8 mouse cellular contexts compared by ENCODE assay signal in the genomic region with DNA sequence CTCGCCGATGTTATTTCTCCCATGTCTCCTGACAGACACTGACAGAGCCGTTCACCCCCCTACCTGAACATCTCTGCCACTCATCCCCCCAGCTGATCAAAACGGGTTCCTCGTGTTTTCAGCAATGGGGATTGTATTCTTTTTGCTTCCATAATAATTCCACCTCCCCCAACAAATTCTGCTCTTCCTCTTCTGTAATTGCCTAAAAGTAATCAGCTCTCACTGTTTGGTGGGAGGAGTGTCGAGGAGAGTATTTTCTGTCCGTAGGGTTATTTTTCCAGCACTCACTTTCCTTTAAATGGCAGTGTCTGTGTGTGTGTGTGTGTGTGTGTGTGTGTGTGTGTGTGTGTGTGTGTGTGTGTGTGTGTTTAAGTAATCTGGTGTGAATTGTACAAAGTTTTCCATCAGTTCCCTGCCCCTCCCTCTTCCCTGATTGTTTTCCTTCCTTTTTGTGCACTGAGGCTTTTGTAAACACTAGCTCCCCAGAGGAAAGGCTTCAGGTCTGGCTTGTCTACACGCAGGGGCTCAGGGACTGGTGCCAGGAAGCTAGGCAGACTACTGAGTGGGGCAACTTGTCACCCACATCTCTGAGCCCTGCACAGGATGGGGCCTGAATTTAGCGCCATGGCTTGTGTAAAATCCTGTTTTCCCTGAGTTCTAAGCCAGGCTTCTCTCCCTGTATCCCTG. TPM values are rescaled to one million over a fixed set of nuclear protein-coding genes. Genes with fewer than 3 reads are reported as not detected.
DNase-seq lines count a peak whose midpoint lies in the region; ATAC-seq and TF ChIP-seq lines count a peak whose summit lies in the region.

No protein-coding gene starts in this region.

- peaks cover 3% of the 10 kb centered on the region; the same call in 1 of the 2 replicates for H3K4me1 ChIP-seq in forebrain, postnatal 0 days (ENCODE audit: insufficient read depth)
- H3K4me1 ChIP-seq in liver, postnatal 0 days (ENCODE audit: insufficient read depth), result peaks cover 63% of the 10 kb centered on the region
- H3K4me1 ChIP-seq in small intestine, adult 2 months (ENCODE audit: control insufficient read depth, insufficient read depth, insufficient read length, low read length), result peaks cover 31% of the 10 kb centered on the region

- TF ChIP-seq CTCF in forebrain, postnatal 0 days (IDR thresholded peaks at IDR 0.05; ENCODE audit: low read depth), result no peak
- no peak for TF ChIP-seq CTCF in liver, postnatal 0 days (IDR thresholded peaks at IDR 0.05; ENCODE audit: low read depth)
- no peak for TF ChIP-seq CTCF in small intestine, adult 2 months (IDR thresholded peaks at IDR 0.05; ENCODE audit: extremely low read depth, insufficient read length, insufficient replicate concordance, low read depth, low read length)

- WGBS in forebrain, postnatal 0 days, result 2% methylated on average over 9 of the region's 9 CpGs
- 3% methylated on average over 9 of the region's 9 CpGs for WGBS in liver, postnatal 0 days (ENCODE audit: insufficient replicate concordance)
- 11% methylated on average over 9 of the region's 9 CpGs for WGBS in small intestine, adult 2 months

- H3K4me3 ChIP-seq in forebrain, postnatal 0 days (ENCODE audit: low read depth, low read length), result peak overlapping the region; percentile 88
- peak overlapping the region; percentile 79 for H3K4me3 ChIP-seq in liver, postnatal 0 days (ENCODE audit: low read depth, low read length)
- peak overlapping the region; percentile 57 for H3K4me3 ChIP-seq in small intestine, adult 2 months (ENCODE audit: low read depth, low read length)

- TF ChIP-seq POLR2A in small intestine, adult 2 months (IDR thresholded peaks at IDR 0.05; ENCODE audit: low read depth, low read length), result no peak

- H3K27me3 ChIP-seq in forebrain, postnatal 0 days (ENCODE audit: insufficient read depth, low read length), result no peaks in the 10 kb centered on the region
- no peaks in the 10 kb centered on the region for H3K27me3 ChIP-seq in liver, postnatal 0 days (ENCODE audit: insufficient read depth, low read length)
- H3K27me3 ChIP-seq in small intestine, adult 2 months (ENCODE audit: control insufficient read depth, insufficient read depth, low read length), result no peaks in the 10 kb centered on the region

- H3K4me2 ChIP-seq in forebrain, postnatal 0 days (ENCODE audit: low read depth), result peak overlapping the region; percentile 80
- H3K4me2 ChIP-seq in liver, postnatal 0 days (ENCODE audit: low read depth, low read length), result peak overlapping the region; percentile 67

- H3K9ac ChIP-seq in forebrain, postnatal 0 days, result peak overlapping the region; percentile 82
- H3K9ac ChIP-seq in liver, postnatal 0 days (replicated peaks), result peak overlapping the region; percentile 57

- H3K36me3 ChIP-seq in forebrain, postnatal 0 days (ENCODE audit: insufficient read depth), result no peaks in the 10 kb centered on the region
- peaks cover 34% of the 10 kb centered on the region for H3K36me3 ChIP-seq in liver, postnatal 0 days (replicated peaks; ENCODE audit: insufficient read depth, low read length)
- peaks cover 28% of the 10 kb centered on the region for H3K36me3 ChIP-seq in small intestine, adult 2 months (ENCODE audit: control insufficient read depth, insufficient read depth, low read length)

- DNase-seq in embryo, embryonic 10.5 days (ENCODE audit: low spot score), result peak; percentile 46
- no peak for DNase-seq in embryo, embryonic 9.5 days (ENCODE audit: extremely low spot score)
- peak; percentile 56 to 64 for DNase-seq in adrenal gland, postnatal 36 days
- peak; percentile 30 for DNase-seq in forebrain, postnatal 0 days
- peak; percentile 53 for DNase-seq in liver, postnatal 0 days
- DNase-seq in yolk sac, embryonic 10.5 days (ENCODE audit: low spot score), result no peak

- peak; percentile 7; the same call in 1 of the 2 replicates for TF ChIP-seq EP300 in liver, postnatal 0 days (IDR thresholded peaks at IDR 0.05; ENCODE audit: low read depth)

- peak overlapping the region; percentile 81 for H3K27ac ChIP-seq in forebrain, postnatal 0 days (ENCODE audit: low read depth, low read length)
- peak overlapping the region; percentile 70 for H3K27ac ChIP-seq in liver, postnatal 0 days (ENCODE audit: low read depth)
- H3K27ac ChIP-seq in small intestine, adult 2 months (ENCODE audit: insufficient read depth, low read depth, low read length), result peak overlapping the region; percentile 81

- ATAC-seq in forebrain, postnatal 0 days, result no peak; the same call in 1 of the 2 replicates
- peak; percentile 13 for ATAC-seq in inflammation-experienced regulatory T-cells, adult 6 months
- ATAC-seq in liver, postnatal 0 days, result peak; percentile 3; the same call in 1 of the 2 replicates

- no peaks in the 10 kb centered on the region for H3K9me3 ChIP-seq in forebrain, postnatal 0 days (ENCODE audit: low read length)
- no peaks in the 10 kb centered on the region for H3K9me3 ChIP-seq in liver, postnatal 0 days (ENCODE audit: low read length)

RNA-seq across cellular contexts. Expression of gene Btg2, which starts 0.7 kb away (rescaled TPM):
- 10 to 100 TPM; 38.7 to 39.1 TPM for total RNA-seq in adrenal gland, postnatal 36 days (2021)
- 9.2 and 11.9 TPM in 2 replicates for total RNA-seq in forebrain, postnatal 0 days (2014; rRNA removed)
- 10.1 and 12.0 TPM in 2 replicates for polyA plus RNA-seq in forebrain, postnatal 0 days (2015; fragmentation: Nextera tagmentation; extraction: Ambion mirVana)
- polyA plus RNA-seq in inflammation-experienced regulatory T-cells, adult 6 months (2017; shearing (Covaris generic)), result 100 to 1,000 TPM; 168 to 251 (median 221) TPM
- polyA plus RNA-seq in liver, postnatal 0 days (2015; fragmentation: Nextera tagmentation; extraction: Ambion mirVana), result 60.1 and 62.6 TPM in 2 replicates
- polyA plus RNA-seq in small intestine, adult 2 months (2012; rRNA removed), result 18.0 and 73.7 TPM in 2 replicates

RNA-seq across cellular contexts. Expression of gene Chit1, which starts 31.4 kb away (rescaled TPM):
- not detected for total RNA-seq in adrenal gland, postnatal 36 days (2021)
- total RNA-seq in forebrain, postnatal 0 days (2014; rRNA removed), result 0.19 and 0.46 TPM in 2 replicates
- 0.30 and 0.41 TPM in 2 replicates for polyA plus RNA-seq in forebrain, postnatal 0 days (2015; fragmentation: Nextera tagmentation; extraction: Ambion mirVana)
- polyA plus RNA-seq in inflammation-experienced regulatory T-cells, adult 6 months (2017; shearing (Covaris generic)), result not detected
- 0.26 TPM in 2 replicates for polyA plus RNA-seq in liver, postnatal 0 days (2015; fragmentation: Nextera tagmentation; extraction: Ambion mirVana)
- polyA plus RNA-seq in small intestine, adult 2 months (2012; rRNA removed), result 1.6 TPM in 1 of 2 replicates, not detected in the other

RNA-seq across cellular contexts. Expression of gene Fmod, which starts 42.6 kb away (rescaled TPM):
- total RNA-seq in adrenal gland, postnatal 36 days (2021), result 1 to 10 TPM; 9.3 to 9.8 TPM
- total RNA-seq in forebrain, postnatal 0 days (2014; rRNA removed), result 7.0 and 14.2 TPM in 2 replicates
- 14.7 and 19.6 TPM in 2 replicates for polyA plus RNA-seq in forebrain, postnatal 0 days (2015; fragmentation: Nextera tagmentation; extraction: Ambion mirVana)
- polyA plus RNA-seq in inflammation-experienced regulatory T-cells, adult 6 months (2017; shearing (Covaris generic)), result not detected
- 1.6 TPM in 2 replicates for polyA plus RNA-seq in liver, postnatal 0 days (2015; fragmentation: Nextera tagmentation; extraction: Ambion mirVana)
- polyA plus RNA-seq in small intestine, adult 2 months (2012; rRNA removed), result 0.48 and 0.86 TPM in 2 replicates

Comparison
In these comparisons a context has a peak if more than half of its experiments do, and no peak if none do; other contexts are left out.
1. DNase-seq: peak in embryo, embryonic 10.5 days (single experiment), adrenal gland, postnatal 36 days (2 of 2), forebrain, postnatal 0 days (single experiment) and liver, postnatal 0 days (single experiment); none in embryo, embryonic 9.5 days (single experiment) and yolk sac, embryonic 10.5 days (single experiment).
2. Peak in every context shown above with its lines, with median percentiles within 50 percentile points of each other: H3K27ac ChIP-seq and H3K4me3 ChIP-seq.